Mouse (Mus musculus): ENCODE measurements at regions not wholly inside any gene's neighbourhood (a gene's known extent, or its start where the extent isn't known, plus 50 kb on each side); places are given as distances from the start of the nearest gene placed in this dataset.

- DNase-seq (ENCODE audit: low spot score in 2 of 2), result no peak
Observed at GRCm38 (mm10) chr6:14407754-14408153, 347.3 kb downstream of the Ppp1r3a start.

- DNase-seq (ENCODE audit: low spot score in 2 of 2), result no peak
Observed at GRCm38 (mm10) chr6:14358280-14358679, 396.8 kb downstream of the Ppp1r3a start.

Measured in left cerebral cortex, adult 8-10 months (tissue).